Mouse (Mus musculus) brain, embryonic 14.5 days (tissue): Measurements from ENCODE around the gene Samd14.

ENCODE experiments used
- CTCF ChIP-seq: fragments of 200-500 bp; IDR thresholded peaks from 2 replicates; pipeline ENCODE4 v1.5.1; 2012; ENCODE audit warnings: inconsistent platforms, mild to moderate bottlenecking, moderate library complexity, borderline replicate concordance; ENCODE audit not compliant: insufficient read depth, insufficient read length; ENCODE audit errors: extremely low read depth
- POLR2A ChIP-seq: fragments of 200-500 bp; IDR thresholded peaks from 2 replicates; pipeline ENCODE4 v1.6.1; 2012; ENCODE audit warnings: mild to moderate bottlenecking, inconsistent platforms, borderline replicate concordance; ENCODE audit not compliant: poor library complexity, insufficient read depth, insufficient read length, severe bottlenecking; ENCODE audit errors: extremely low read depth

DNA sequence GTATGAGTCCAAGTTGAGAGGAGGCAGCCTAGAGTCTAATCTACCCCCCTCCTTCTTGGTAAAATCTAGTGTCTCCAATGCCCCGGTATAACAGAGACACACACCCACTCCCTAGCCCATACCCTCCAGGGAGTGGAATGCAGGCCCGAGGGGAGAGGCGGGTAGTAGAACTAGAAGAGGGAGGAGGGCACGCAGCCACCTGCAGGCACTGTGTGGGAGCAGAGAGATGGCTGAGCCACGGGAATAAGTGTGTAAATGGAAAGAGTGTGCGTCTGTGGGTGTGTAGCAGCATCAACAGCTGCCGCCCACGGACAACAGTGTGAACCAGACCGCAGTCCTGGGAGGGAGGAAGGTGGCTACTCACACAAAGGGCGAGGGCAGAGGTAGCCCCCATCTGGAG is 25.2 kb downstream of the Samd14 start:
- no peak for TF ChIP-seq POLR2A
- TF ChIP-seq CTCF = no peak
